Mouse (Mus musculus) G1E (cell line): Measurements from ENCODE around the gene Tulp1.
"Not testable (repeated sequence)": the region's sequence is repeated elsewhere in the genome, so short reads cannot be mapped to it uniquely, and the experiment has no call there.

Experiments used
- CTCF ChIP-seq: IDR thresholded peaks from 2 replicates; pipeline ENCODE4 v1.5.1; 2012; ENCODE audit warnings: low read depth, low read length, inconsistent platforms, mixed read lengths
- GATA2 ChIP-seq: IDR thresholded peaks from 2 replicates; pipeline ENCODE4 v1.6.1; 2012; ENCODE audit warnings: low read depth, low read length, inconsistent platforms, borderline replicate concordance

DNA sequence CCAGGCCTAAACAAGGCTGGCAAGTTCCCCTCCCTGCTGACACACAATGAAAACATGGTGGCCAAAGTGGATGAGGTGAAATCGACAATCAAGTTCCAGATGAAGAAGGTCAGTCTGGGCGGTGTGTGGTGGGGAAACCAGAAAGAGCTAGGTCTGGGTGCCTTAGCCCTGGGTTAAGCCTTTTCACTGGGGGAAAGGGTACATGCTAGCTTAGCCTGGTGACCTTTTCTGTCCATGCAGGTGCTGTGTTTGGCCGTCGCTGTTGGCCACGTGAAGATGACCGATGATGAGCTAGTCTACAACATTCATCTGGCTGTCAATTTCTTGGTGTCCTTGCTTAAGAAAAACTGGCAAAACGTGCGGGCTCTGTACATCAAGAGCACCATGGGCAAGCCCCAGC, 34.4 kb downstream of the Tulp1 start:
- not testable (repeated sequence) for TF ChIP-seq CTCF, GATA2
